Mouse (Mus musculus) heart, embryonic 10.5 days (tissue): ENCODE measurements around the gene Gpt2. TPM values are rescaled to one million over a fixed set of nuclear protein-coding genes. Genes with fewer than 3 reads are reported as not detected.

Experiments
- DNase-seq: peaks from one replicate; pipeline ENCODE4 v3.0.0-alpha.2; 2017; ENCODE audit warnings: low spot score
- H3K27ac ChIP-seq: fragments of 300-500 bp; sonication (generic); 2 replicates; pipeline ENCODE4 v1.5.1; 2016; ENCODE audit warnings: mild to moderate bottlenecking
- H3K27me3 ChIP-seq: fragments of 300-500 bp; sonication (generic); 2 replicates; pipeline ENCODE4 v1.6.1; 2016; ENCODE audit warnings: mild to moderate bottlenecking; ENCODE audit not compliant: poor library complexity, insufficient read depth, severe bottlenecking
- H3K36me3 ChIP-seq: fragments of 300-500 bp; sonication (generic); 2 replicates; pipeline ENCODE4 v1.6.1; 2016; ENCODE audit warnings: mild to moderate bottlenecking, moderate library complexity
- H3K4me1 ChIP-seq: fragments of 300-500 bp; sonication (generic); 2 replicates; pipeline ENCODE4 v1.6.1; 2016; ENCODE audit warnings: mild to moderate bottlenecking
- H3K4me3 ChIP-seq: fragments of 300-500 bp; sonication (generic); 2 replicates; pipeline ENCODE4 v1.5.1; 2016; ENCODE audit warnings: mild to moderate bottlenecking, moderate library complexity
- H3K9me3 ChIP-seq: fragments of 300-500 bp; sonication (generic); 2 replicates; pipeline ENCODE4 v1.6.1; 2016; ENCODE audit warnings: mild to moderate bottlenecking, moderate library complexity
- WGBS: fragments of 180-500 bp; shearing (Covaris S2); methylation state at CpG from one replicate; pipeline ENCODE4 v1.1.7; 2016; 5-methylcytosine and 5-hydroxymethylcytosine counted together
- polyA plus RNA-seq: library from polyadenylated mRNA; unstranded; fragments of >200 nt; fragmentation: Nextera tagmentation; extraction: Ambion mirVana; gene quantifications from 2 replicates; pipeline ENCODE4 v1.2.1, GENCODE M21; 2016

The Gpt2 gene
- polyA plus RNA-seq, 1 experiment from 2014 or later, result 25.2 TPM

DNA sequence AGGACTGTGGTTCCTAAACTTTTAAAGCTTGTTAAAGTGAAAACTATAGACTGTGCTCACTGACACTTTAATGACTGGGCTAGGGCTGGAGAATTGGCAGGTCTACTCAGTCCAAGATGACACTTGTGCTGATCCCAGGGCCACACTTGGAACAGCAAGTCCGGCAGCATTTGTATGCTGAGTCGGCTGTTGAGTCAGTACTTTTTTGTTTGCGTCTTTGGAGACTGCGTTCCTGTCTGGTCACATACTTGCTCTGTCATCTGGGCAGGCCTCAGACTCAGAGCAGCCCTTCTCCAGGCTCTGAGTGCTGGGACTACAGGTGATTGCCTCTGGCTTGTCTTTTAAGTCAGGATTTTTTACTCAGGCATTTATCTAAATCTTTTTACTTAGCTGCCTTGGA lies 20.9 kb downstream of the Gpt2 start:
- Histone ChIP-seq H3K4me1 (no peaks in the 10 kb centered on the region), H3K36me3 (peaks cover 36% of the 10 kb centered on the region), H3K27ac (no peak overlapping the region), H3K4me3 (no peak overlapping the region), H3K27me3 (no peaks in the 10 kb centered on the region), H3K9me3 (no peaks in the 10 kb centered on the region)
- WGBS, result 83% methylated on average over 4 of the region's 4 CpGs
- no peak for DNase-seq

DNA sequence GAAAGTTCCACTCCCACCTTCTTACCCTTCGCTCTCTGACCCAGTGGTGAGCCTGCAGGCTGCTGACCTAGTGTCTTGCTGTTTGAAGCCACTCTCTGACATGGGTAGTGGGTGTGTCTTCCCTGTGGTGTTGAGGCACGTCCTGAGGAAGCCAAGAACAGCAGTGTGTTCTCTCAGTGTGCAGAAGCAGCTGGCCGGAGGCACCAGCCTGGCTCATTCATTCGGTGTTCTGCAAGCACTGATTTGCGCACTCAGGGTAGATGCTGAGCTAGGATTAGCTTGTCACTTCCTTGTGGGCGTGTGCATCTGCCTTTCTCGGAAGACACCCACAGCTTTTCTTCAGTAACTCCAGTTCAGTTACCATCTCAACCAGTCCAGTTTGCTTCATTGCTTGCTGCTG lies 23.0 kb downstream of the Gpt2 start:
- WGBS, result 66% methylated on average over 7 of the region's 7 CpGs
- no peaks in the 10 kb centered on the region for H3K9me3 ChIP-seq

DNA sequence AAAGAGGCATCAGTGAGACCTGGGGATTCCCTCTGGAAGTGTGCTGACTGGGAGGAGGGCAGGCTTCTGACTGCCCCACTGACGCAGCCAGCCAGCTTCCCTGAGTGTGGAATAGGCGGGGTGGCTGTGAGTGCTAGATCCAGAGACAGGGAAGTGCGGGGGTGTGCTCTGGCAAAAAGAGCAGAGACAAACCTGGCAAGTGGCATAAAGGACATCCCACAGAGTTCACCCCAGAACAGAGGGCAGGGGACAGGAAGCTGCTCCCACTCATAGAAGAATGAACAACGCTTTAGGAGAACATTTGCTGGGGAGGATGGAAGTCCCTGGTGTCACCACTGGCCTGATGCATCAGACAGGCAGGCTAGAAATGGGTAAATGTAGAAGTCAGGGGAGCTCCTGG lies 25.0 kb downstream of the Gpt2 start:
- H3K4me3 ChIP-seq, result no peak overlapping the region
- H3K27ac ChIP-seq, result no peak overlapping the region
- no peaks in the 10 kb centered on the region for H3K27me3 ChIP-seq
- 73% methylated on average over 4 of the region's 4 CpGs for WGBS
- DNase-seq, result no peak
- no peaks in the 10 kb centered on the region for H3K4me1 ChIP-seq
- H3K36me3 ChIP-seq, result peaks cover 25% of the 10 kb centered on the region
- no peaks in the 10 kb centered on the region for H3K9me3 ChIP-seq

More for the DNA sequence above, 23.0 kb downstream of the Gpt2 start:
- Histone ChIP-seq H3K4me1 (no peaks in the 10 kb centered on the region), H3K27me3 (no peaks in the 10 kb centered on the region), H3K4me3 (no peak overlapping the region), H3K36me3 (peaks cover 28% of the 10 kb centered on the region), H3K27ac (no peak overlapping the region)
- DNase-seq, result no peak

DNA sequence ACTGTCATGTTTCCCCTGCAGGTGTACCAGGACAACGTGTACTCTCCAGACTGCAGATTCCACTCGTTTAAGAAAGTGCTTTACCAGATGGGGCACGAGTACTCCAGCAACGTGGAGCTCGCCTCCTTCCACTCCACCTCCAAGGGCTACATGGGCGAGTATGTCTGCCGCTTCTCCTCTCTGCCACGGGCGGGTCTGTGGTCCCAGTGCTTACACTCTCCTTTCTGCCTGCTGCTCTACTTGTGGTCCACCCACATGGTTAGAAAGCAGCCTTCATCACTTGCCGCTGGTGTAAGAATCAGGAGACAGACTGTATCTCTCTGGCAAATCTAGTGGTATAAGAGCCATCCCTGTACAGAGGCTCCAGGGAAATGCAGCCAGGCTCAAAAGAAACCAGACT lies 25.6 kb downstream of the Gpt2 start:
- Histone ChIP-seq H3K36me3 (peaks cover 25% of the 10 kb centered on the region), H3K4me3 (no peak overlapping the region)
- WGBS, result 81% methylated on average over 10 of the region's 10 CpGs

DNA sequence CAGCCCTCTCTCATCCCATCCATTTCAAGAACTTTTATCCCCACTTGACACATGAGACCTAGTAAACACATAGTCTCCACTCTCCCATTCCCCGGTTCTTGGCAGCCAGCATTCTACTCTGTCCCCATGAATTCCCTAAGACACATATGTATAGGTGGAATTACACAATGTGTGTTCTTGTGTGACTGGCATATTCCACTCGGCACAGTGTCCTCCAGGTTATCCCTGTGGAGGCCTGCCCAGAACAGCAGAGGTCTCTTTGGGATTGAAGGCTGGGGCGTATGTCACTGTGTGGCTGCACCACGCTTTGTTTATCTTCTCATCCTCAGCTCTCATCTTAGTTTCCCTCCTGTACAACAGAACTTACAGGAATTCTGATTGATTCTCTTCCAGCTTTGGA lies 28.2 kb downstream of the Gpt2 start:
- 77% methylated on average over 4 of the region's 4 CpGs for WGBS
- peaks cover 28% of the 10 kb centered on the region for H3K36me3 ChIP-seq
- H3K27ac ChIP-seq, result no peak overlapping the region
- no peaks in the 10 kb centered on the region for H3K9me3 ChIP-seq
- H3K4me3 ChIP-seq, result no peak overlapping the region
- no peak for DNase-seq
- no peaks in the 10 kb centered on the region for H3K4me1 ChIP-seq
- no peaks in the 10 kb centered on the region for H3K27me3 ChIP-seq

More for the DNA sequence above, 25.6 kb downstream of the Gpt2 start:
- Histone ChIP-seq H3K27ac (no peak overlapping the region), H3K4me1 (no peaks in the 10 kb centered on the region), H3K27me3 (no peaks in the 10 kb centered on the region), H3K9me3 (no peaks in the 10 kb centered on the region)
- no peak for DNase-seq

DNA sequence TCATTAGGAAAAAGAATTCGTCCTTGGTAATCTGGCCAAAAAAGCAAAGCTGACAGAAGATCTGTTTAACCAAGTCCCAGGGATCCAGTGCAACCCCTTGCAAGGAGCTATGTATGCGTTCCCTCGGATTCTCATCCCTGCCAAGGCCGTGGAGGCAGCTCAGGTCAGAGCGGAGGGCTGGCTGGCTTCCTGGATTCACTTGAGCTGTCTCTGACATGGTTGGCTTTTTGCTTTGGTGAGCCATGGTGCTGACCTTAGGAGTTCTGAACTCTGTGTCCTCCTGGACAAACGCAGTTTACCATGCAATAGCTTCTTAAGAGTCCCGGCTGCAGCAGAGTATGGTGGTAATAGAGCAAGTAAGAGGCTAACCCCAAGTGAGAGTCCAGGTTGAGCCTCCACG lies 29.0 kb downstream of the Gpt2 start:
- no peak overlapping the region for H3K27ac ChIP-seq
- no peak for DNase-seq
- H3K27me3 ChIP-seq, result no peaks in the 10 kb centered on the region
- 89% methylated on average over 8 of the region's 8 CpGs for WGBS
- no peaks in the 10 kb centered on the region for H3K4me1 ChIP-seq
- H3K36me3 ChIP-seq, result peaks cover 28% of the 10 kb centered on the region
- H3K4me3 ChIP-seq, result no peak overlapping the region
- no peaks in the 10 kb centered on the region for H3K9me3 ChIP-seq

DNA sequence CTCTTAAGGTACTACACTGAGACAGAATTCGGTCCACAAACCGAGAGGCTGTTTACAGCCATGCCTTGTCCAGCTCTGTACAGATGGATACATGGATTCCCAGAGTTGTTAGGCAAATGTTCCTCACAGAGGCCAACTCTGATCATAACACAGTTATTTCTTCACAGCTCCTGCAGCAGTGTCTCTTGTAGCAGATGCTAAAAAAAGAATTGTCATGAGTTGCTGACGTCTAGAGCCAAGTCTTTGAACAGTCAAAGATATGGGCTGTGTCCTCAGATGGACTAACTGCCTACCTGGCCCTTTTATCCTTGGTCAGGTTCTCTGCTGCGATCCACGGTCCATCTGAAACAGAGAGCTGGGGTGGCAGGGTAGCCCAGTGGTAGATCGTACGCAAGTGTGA lies 31.7 kb downstream of the Gpt2 start:
- no peaks in the 10 kb centered on the region for H3K27me3 ChIP-seq
- 85% methylated on average over 7 of the region's 7 CpGs for WGBS
- H3K36me3 ChIP-seq, result peaks cover 23% of the 10 kb centered on the region
- H3K9me3 ChIP-seq, result no peaks in the 10 kb centered on the region
- DNase-seq, result no peak
- H3K4me3 ChIP-seq, result no peak overlapping the region
- no peak overlapping the region for H3K27ac ChIP-seq
- no peaks in the 10 kb centered on the region for H3K4me1 ChIP-seq

DNA sequence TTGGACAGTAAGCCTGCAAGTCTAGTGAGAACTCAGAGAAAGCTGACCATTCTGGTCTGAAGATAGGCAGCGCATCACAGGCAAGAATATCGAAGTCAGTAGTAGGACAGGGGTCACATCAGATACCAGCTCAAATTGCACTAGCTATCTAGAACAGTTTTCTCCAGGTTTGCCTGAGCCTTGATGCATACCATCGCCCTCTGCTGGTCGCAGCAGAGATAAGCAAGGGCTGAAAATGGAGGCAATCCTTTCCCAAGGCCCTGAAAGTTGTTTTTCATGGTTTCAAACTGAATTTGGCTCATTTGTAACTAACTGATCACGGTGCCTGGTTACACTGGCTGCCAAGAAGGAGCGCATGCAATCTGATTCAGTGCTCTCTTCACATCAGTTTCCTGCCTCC lies 33.7 kb downstream of the Gpt2 start:
- WGBS, result 27% methylated on average over 6 of the region's 6 CpGs
- H3K36me3 ChIP-seq, result peaks cover 21% of the 10 kb centered on the region

DNA sequence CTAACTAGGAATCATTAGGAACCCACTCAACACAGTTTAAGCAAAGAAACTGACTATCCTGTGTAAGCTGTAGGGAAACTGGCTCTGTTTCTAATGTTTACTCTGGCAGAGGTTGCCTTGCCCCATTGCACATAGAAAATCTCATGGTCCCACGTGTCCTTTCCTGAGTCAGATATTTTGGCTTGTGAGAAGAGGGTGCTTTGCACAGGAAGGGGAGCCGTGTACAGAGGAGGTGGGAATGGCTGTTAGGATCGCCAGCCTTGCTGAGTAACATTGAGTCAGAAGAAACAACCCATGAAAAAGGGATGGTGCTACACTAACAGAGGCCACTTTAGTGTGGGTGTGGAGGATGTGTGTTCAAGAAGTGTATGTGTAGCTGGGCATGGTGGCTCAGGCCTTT lies 36.6 kb downstream of the Gpt2 start:
- Histone ChIP-seq H3K4me3 (no peak overlapping the region), H3K27ac (no peak overlapping the region), H3K27me3 (no peaks in the 10 kb centered on the region), H3K4me1 (no peaks in the 10 kb centered on the region), H3K9me3 (no peaks in the 10 kb centered on the region), H3K36me3 (peaks cover 14% of the 10 kb centered on the region; the same call in 1 of the 2 replicates)
- peak; percentile 36 for DNase-seq
- 67% methylated on average over 3 of the region's 3 CpGs for WGBS

More for the DNA sequence above, 33.7 kb downstream of the Gpt2 start:
- Histone ChIP-seq H3K4me3 (no peak overlapping the region), H3K27ac (no peak overlapping the region), H3K9me3 (no peaks in the 10 kb centered on the region), H3K27me3 (no peaks in the 10 kb centered on the region), H3K4me1 (no peaks in the 10 kb centered on the region)
- DNase-seq, result peak; percentile 73

DNA sequence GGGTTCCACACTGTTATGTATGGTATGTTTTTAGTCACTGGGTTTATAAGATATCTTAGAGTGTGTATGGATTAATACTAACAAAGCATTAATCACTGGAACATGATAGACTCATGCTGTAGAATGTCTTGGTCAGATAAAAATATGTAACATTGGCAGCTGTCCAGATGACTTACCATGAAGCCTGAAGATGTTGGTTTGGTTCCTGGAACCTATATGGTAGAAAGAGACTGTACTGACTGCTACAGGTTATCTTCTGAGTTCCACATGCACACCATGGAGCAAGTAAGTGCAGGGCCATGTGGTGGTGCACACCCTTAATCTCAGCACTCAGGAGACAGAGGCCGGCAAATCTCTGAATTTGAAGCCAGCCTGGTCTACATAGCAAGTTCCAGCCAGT lies 38.3 kb downstream of the Gpt2 start:
- no peak for DNase-seq
- Histone ChIP-seq H3K27me3 (no peaks in the 10 kb centered on the region), H3K27ac (no peak overlapping the region), H3K4me3 (no peak overlapping the region), H3K36me3 (peaks cover 32% of the 10 kb centered on the region), H3K9me3 (no peaks in the 10 kb centered on the region), H3K4me1 (no peaks in the 10 kb centered on the region)
- WGBS, result 91% methylated on average over 1 of the region's 1 CpGs

DNA sequence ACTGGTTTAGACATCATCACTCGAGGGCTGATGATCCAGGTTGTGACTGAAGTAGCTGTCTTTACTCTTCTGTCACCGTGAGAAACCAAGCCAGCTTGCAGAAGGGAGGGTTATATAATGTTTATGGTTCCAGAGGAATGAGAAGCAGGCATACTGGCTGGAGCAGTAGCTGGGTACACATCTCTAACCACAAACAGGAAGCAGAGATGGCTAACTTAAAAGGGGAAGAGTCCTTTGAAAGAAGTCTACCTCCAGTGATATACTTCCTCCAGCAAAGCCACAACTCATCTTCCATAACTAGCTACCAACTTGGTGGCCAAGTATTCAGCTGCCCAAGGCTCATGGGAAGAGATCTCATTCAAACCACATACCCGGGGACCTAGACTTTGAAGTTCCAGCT lies 39.1 kb downstream of the Gpt2 start:
- Histone ChIP-seq H3K4me1 (no peaks in the 10 kb centered on the region), H3K9me3 (no peaks in the 10 kb centered on the region), H3K27me3 (no peaks in the 10 kb centered on the region), H3K27ac (no peak overlapping the region), H3K36me3 (peaks cover 39% of the 10 kb centered on the region), H3K4me3 (no peak overlapping the region)
- DNase-seq, result peak; percentile 43
- WGBS, result 89% methylated on average over 3 of the region's 3 CpGs

DNA sequence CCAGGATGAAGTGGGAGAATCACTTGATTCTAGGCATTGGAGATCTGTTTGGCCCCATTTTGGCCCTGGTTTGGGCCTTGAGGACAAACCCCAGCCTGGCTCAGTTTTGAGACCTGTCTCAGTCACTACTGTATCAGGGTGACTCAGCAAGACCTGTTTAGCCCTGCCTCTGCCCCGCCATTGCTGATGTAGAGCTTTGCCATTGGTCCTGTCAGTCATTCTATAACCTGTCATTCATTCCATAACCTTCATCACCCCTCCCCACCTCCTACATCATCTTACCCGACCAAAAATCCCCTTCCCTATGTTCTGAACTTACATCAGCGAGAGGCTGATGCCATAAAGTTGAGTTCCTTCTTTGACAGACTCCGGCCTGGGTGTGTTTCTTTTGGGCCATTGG lies 40.5 kb downstream of the Gpt2 start:
- peak; percentile 64 for DNase-seq
- Histone ChIP-seq H3K27ac (no peak overlapping the region), H3K4me1 (no peaks in the 10 kb centered on the region), H3K4me3 (no peak overlapping the region), H3K27me3 (no peaks in the 10 kb centered on the region), H3K9me3 (no peaks in the 10 kb centered on the region), H3K36me3 (peaks cover 53% of the 10 kb centered on the region)
- 85% methylated on average over 4 of the region's 4 CpGs for WGBS

DNA sequence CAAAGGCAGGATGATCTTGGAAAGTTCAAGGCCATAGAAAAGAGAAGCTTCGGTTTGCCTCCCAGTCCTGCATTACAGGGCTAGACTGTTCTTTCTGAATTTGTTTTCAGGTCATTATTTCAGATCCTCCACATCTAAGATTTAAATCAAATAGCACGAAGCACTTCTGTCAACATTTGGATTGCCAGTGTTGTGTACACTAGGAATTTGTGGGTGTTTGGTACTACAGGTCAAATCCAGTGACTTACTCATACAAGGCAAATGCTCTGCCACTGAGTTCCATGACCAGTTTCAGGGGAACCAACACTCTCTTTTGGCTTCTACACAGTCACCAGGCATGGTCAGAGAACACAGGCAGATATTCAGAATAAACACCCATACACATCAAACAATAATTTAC lies 41.1 kb downstream of the Gpt2 start:
- Histone ChIP-seq H3K4me1 (no peaks in the 10 kb centered on the region), H3K4me3 (no peak overlapping the region), H3K9me3 (no peaks in the 10 kb centered on the region), H3K36me3 (peaks cover 59% of the 10 kb centered on the region), H3K27ac (no peak overlapping the region), H3K27me3 (no peaks in the 10 kb centered on the region)
- 91% methylated on average over 2 of the region's 2 CpGs for WGBS
- DNase-seq, result no peak

DNA sequence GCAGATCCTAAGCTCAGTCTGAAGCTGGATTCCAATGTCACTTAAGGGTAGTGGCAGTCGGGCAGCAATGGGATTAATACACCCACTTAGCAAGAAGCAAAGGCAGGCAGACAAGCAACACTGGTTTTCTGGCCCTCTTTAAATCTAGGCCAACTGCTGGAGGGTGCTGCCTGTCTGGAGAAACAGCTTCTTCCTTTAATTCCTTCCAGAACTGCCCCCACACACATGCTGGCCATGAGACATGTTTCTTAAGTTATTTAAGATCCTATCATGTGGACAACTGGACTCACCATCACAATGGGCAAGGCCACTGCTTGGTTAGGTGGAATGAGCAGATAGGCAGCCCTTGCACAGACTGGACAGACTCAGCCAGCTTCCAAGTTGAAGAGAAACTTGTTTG lies 41.8 kb downstream of the Gpt2 start:
- Histone ChIP-seq H3K27me3 (no peaks in the 10 kb centered on the region), H3K27ac (no peak overlapping the region), H3K4me1 (no peaks in the 10 kb centered on the region), H3K9me3 (no peaks in the 10 kb centered on the region), H3K4me3 (no peak overlapping the region), H3K36me3 (peaks cover 66% of the 10 kb centered on the region)
- DNase-seq, result no peak
- 78% methylated on average over 1 of the region's 1 CpGs for WGBS
